Mouse (Mus musculus) neural tube, embryonic 13.5 days (tissue): ENCODE measurements around the gene Sptan1. TPM values are rescaled to one million over a fixed set of nuclear protein-coding genes. Genes with fewer than 3 reads are reported as not detected.

ENCODE experiments used
- ATAC-seq: fragments of 200-750 bp; cut with Nextera tagmentation; 2 replicates; pipeline ENCODE4 v1.8.0; 2017; ENCODE audit warnings: low read depth, mild to moderate bottlenecking, moderate TSS enrichment, moderate library complexity
- H3K27ac ChIP-seq: fragments of 300-500 bp; sonication (generic); replicated peaks from 2 replicates; pipeline ENCODE4 v1.5.1; 2015; ENCODE audit warnings: moderate library complexity, mild to moderate bottlenecking, inconsistent platforms
- H3K27me3 ChIP-seq: fragments of 300-500 bp; sonication (generic); 2 replicates; pipeline ENCODE4 v1.6.1; 2015; ENCODE audit warnings: mild to moderate bottlenecking, inconsistent platforms
- H3K36me3 ChIP-seq: fragments of 300-500 bp; sonication (generic); 2 replicates; pipeline ENCODE4 v1.6.1; 2015; ENCODE audit warnings: mild to moderate bottlenecking, inconsistent platforms
- H3K4me1 ChIP-seq: fragments of 300-500 bp; sonication (generic); replicated peaks from 2 replicates; pipeline ENCODE4 v1.6.1; 2015; ENCODE audit warnings: inconsistent platforms
- H3K4me2 ChIP-seq: fragments of 300-500 bp; sonication (generic); 2 replicates; pipeline ENCODE4 v1.6.1; 2015; ENCODE audit warnings: inconsistent platforms, mild to moderate bottlenecking, moderate library complexity
- H3K4me3 ChIP-seq: fragments of 300-500 bp; sonication (generic); 2 replicates; pipeline ENCODE4 v1.5.1; 2015; ENCODE audit warnings: mild to moderate bottlenecking, inconsistent platforms
- H3K9ac ChIP-seq: fragments of 300-500 bp; sonication (generic); 2 replicates; pipeline ENCODE4 v1.6.1; 2015; ENCODE audit warnings: moderate library complexity, mild to moderate bottlenecking, inconsistent platforms
- H3K9me3 ChIP-seq: fragments of 300-500 bp; sonication (generic); 2 replicates; pipeline ENCODE4 v1.6.1; 2016; ENCODE audit warnings: inconsistent platforms
- WGBS: fragments of 180-500 bp; shearing (Covaris S2); methylation state at CpG from one replicate; pipeline ENCODE4 v1.1.7; 2015; 5-methylcytosine and 5-hydroxymethylcytosine counted together
- polyA plus RNA-seq: library from polyadenylated mRNA; unstranded; fragments of >200 nt; fragmentation: Nextera tagmentation; extraction: Ambion mirVana; gene quantifications from 2 replicates; pipeline ENCODE4 v1.2.1, GENCODE M21; 2015

The Sptan1 gene
- polyA plus RNA-seq, 1 experiment from 2014 or later = 209 TPM

GRCm38 (mm10) chr2:30014326-30014966 is 49.1 kb downstream of the Sptan1 start:
- H3K27me3 ChIP-seq = no peaks in the 10 kb centered on the region
- no peak overlapping the region for H3K4me2 ChIP-seq
- ATAC-seq = no peak
- 91% methylated on average over 11 of the region's 11 CpGs for WGBS
- H3K4me3 ChIP-seq = no peak overlapping the region
- peaks cover 98% of the 10 kb centered on the region for H3K36me3 ChIP-seq
- H3K27ac ChIP-seq = no peak overlapping the region
- H3K9ac ChIP-seq = no peak overlapping the region
- no peaks in the 10 kb centered on the region for H3K9me3 ChIP-seq
- no peaks in the 10 kb centered on the region for H3K4me1 ChIP-seq

DNA sequence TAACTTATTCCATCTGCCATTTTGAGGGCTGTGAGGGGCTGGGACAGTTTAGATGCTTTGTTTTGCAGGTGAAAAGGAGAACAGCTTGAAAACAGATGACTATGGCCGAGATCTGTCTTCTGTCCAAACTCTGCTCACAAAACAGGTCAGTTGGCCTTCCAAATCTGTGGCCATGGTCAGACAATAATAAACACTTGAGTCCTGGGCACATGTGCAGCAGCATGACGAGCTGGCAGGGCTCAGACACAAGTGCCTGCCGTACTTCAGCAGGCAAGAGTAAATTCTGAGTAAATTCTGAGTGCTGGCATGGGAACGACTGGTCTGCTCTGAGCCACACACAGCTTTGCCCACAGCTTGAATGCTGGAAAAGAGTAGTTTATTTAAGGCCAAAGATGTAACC is 60.1 kb downstream of the Sptan1 start:
- 88% methylated on average over 4 of the region's 4 CpGs for WGBS
- ATAC-seq = no peak

DNA sequence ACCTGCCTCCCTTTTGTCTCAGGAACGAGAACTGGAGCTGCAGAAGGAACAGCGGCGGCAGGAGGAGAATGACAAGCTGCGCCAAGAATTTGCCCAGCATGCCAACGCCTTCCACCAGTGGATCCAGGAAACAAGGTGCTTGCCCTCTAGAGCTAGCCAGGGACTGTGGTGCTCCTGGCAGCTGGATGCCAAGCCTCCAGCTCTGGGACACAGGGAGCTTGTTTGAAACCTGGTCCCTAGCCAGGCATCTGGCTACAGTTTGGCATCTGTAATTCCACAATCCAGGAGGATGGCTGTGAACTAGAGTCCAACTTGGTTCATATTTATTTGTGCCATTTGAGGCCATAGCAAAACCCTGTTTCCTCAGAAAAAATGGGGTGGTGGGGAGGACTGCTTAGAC is 61.6 kb downstream of the Sptan1 start:
- H3K27ac ChIP-seq = no peak overlapping the region
- H3K36me3 ChIP-seq = peaks cover 100% of the 10 kb centered on the region
- ATAC-seq = no peak
- H3K9me3 ChIP-seq = no peaks in the 10 kb centered on the region
- WGBS = 96% methylated on average over 5 of the region's 5 CpGs
- H3K4me2 ChIP-seq = no peak overlapping the region
- H3K9ac ChIP-seq = no peak overlapping the region
- H3K4me1 ChIP-seq = no peaks in the 10 kb centered on the region
- H3K27me3 ChIP-seq = no peaks in the 10 kb centered on the region
- no peak overlapping the region for H3K4me3 ChIP-seq

More for the DNA sequence above, 60.1 kb downstream of the Sptan1 start:
- peaks cover 100% of the 10 kb centered on the region for H3K36me3 ChIP-seq
- H3K27me3 ChIP-seq = no peaks in the 10 kb centered on the region
- H3K27ac ChIP-seq = no peak overlapping the region
- no peak overlapping the region for H3K4me2 ChIP-seq
- H3K4me3 ChIP-seq = no peak overlapping the region
- H3K4me1 ChIP-seq = no peaks in the 10 kb centered on the region
- no peak overlapping the region for H3K9ac ChIP-seq
- no peaks in the 10 kb centered on the region for H3K9me3 ChIP-seq

GRCm38 (mm10) chr2:30032244-30032846 is 67.0 kb downstream of the Sptan1 start:
- Histone ChIP-seq H3K27me3 (no peaks in the 10 kb centered on the region), H3K9me3 (no peaks in the 10 kb centered on the region), H3K36me3 (peaks cover 89% of the 10 kb centered on the region), H3K4me3 (no peak overlapping the region), H3K4me1 (no peaks in the 10 kb centered on the region), H3K4me2 (no peak overlapping the region), H3K27ac (no peak overlapping the region), H3K9ac (no peak overlapping the region)
- WGBS = 65% methylated on average over 11 of the region's 11 CpGs
- ATAC-seq = no peak; the same call in 1 of the 2 replicates

- Histone ChIP-seq H3K4me3 (no peak overlapping the region), H3K9me3 (no peaks in the 10 kb centered on the region), H3K9ac (no peak overlapping the region), H3K36me3 (peaks cover 89% of the 10 kb centered on the region), H3K27ac (0 out of 2 replicates have a peak overlapping the region, but pooled peaks have one; percentile 9), H3K4me2 (no peak overlapping the region), H3K4me1 (no peaks in the 10 kb centered on the region), H3K27me3 (no peaks in the 10 kb centered on the region)
- no peak for ATAC-seq
- 79% methylated on average over 6 of the region's 6 CpGs for WGBS
Measured at GRCm38 (mm10) chr2:30032957-30033356, 67.6 kb downstream of the Sptan1 start.

DNA sequence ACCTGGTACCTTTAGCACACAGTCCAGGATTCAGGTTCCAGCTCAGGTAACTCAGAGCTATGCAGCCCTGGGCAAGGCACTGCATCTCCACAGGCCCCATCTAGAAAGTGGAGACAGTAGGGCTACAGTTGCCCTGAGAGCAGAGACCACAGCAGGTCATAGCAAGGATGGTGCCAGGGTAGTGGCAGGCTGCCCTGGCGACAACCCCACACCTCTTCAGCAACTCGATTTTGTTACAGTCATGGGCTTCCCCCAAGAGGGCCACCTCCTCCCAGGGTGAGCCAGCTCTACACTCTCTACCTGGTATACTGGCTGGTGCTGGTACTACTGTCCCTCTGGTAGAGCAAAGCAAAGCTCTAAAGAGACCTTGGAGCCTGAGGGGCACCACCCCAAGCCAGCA is 72.4 kb downstream of the Sptan1 start:
- Histone ChIP-seq H3K36me3 (peaks cover 46% of the 10 kb centered on the region), H3K27ac (no peak overlapping the region), H3K4me2 (no peak overlapping the region), H3K9ac (no peak overlapping the region), H3K9me3 (no peaks in the 10 kb centered on the region), H3K4me3 (no peak overlapping the region), H3K27me3 (no peaks in the 10 kb centered on the region), H3K4me1 (no peaks in the 10 kb centered on the region)
- ATAC-seq = no peak
- WGBS = 94% methylated on average over 2 of the region's 2 CpGs

- WGBS = 94% methylated on average over 10 of the region's 10 CpGs
- no peak overlapping the region for H3K4me2 ChIP-seq
- H3K4me1 ChIP-seq = no peaks in the 10 kb centered on the region
- no peak overlapping the region for H3K4me3 ChIP-seq
- peaks cover 40% of the 10 kb centered on the region for H3K36me3 ChIP-seq
- no peaks in the 10 kb centered on the region for H3K9me3 ChIP-seq
- H3K27ac ChIP-seq = no peak overlapping the region
- H3K27me3 ChIP-seq = no peaks in the 10 kb centered on the region
- no peak overlapping the region for H3K9ac ChIP-seq
- ATAC-seq = no peak
Measured at GRCm38 (mm10) chr2:30038370-30038769, 73.0 kb downstream of the Sptan1 start.

GRCm38 (mm10) chr2:30039687-30040086 is 74.3 kb downstream of the Sptan1 start:
- Histone ChIP-seq H3K9ac (no peak overlapping the region), H3K4me2 (no peak overlapping the region), H3K27me3 (no peaks in the 10 kb centered on the region), H3K4me1 (no peaks in the 10 kb centered on the region), H3K27ac (no peak overlapping the region), H3K9me3 (no peaks in the 10 kb centered on the region), H3K4me3 (no peak overlapping the region), H3K36me3 (peaks cover 29% of the 10 kb centered on the region)
- no peak for ATAC-seq

GRCm38 (mm10) chr2:30042445-30042844 is 77.1 kb downstream of the Sptan1 start:
- H3K4me1 ChIP-seq = peaks cover 4% of the 10 kb centered on the region
- no peak overlapping the region for H3K4me2 ChIP-seq
- H3K9ac ChIP-seq = no peak overlapping the region
- 5% methylated on average over 4 of the region's 4 CpGs for WGBS
- H3K36me3 ChIP-seq = peaks cover 22% of the 10 kb centered on the region
- no peaks in the 10 kb centered on the region for H3K9me3 ChIP-seq
- no peak overlapping the region for H3K27ac ChIP-seq
- ATAC-seq = peak; percentile 40; the same call in 1 of the 2 replicates
- H3K4me3 ChIP-seq = no peak overlapping the region
- H3K27me3 ChIP-seq = no peaks in the 10 kb centered on the region

GRCm38 (mm10) chr2:30044550-30044949 is 79.2 kb downstream of the Sptan1 start:
- Histone ChIP-seq H3K4me1 (peaks cover 13% of the 10 kb centered on the region), H3K9ac (no peak overlapping the region), H3K36me3 (peaks cover 12% of the 10 kb centered on the region), H3K9me3 (no peaks in the 10 kb centered on the region), H3K4me3 (no peak overlapping the region), H3K27me3 (no peaks in the 10 kb centered on the region), H3K4me2 (no peak overlapping the region), H3K27ac (no peak overlapping the region)
- no peak for ATAC-seq
- WGBS = 90% methylated on average over 5 of the region's 5 CpGs

- peaks cover 13% of the 10 kb centered on the region for H3K4me1 ChIP-seq
- H3K9me3 ChIP-seq = no peaks in the 10 kb centered on the region
- H3K27me3 ChIP-seq = no peaks in the 10 kb centered on the region
- H3K4me2 ChIP-seq = no peak overlapping the region
- 97% methylated on average over 6 of the region's 6 CpGs for WGBS
- no peak overlapping the region for H3K4me3 ChIP-seq
- no peak overlapping the region for H3K27ac ChIP-seq
- H3K9ac ChIP-seq = no peak overlapping the region
- peaks cover 12% of the 10 kb centered on the region for H3K36me3 ChIP-seq
- no peak for ATAC-seq
Measured at GRCm38 (mm10) chr2:30047127-30047526, 81.8 kb downstream of the Sptan1 start.

DNA sequence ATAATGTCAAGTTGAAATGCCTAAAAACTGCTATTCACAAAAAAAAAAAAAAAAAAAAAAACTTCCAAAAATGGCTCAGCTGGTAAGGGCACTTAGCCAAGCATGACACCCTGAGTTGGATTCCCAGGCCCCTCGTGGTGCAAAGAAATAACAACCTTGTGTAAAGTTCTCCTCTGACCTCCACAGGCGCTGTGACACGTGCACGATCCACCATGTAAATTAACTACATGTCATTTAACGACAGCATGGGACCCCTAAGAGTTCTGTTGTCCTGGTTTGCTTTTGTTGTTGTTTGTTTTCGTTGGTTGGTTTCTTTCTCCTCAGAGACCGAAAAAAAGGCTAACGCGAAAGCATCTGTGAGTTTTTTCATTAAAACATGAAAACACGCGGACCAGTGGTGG is 82.7 kb downstream of the Sptan1 start:
- Histone ChIP-seq H3K4me1 (peaks cover 13% of the 10 kb centered on the region), H3K27ac (peak overlapping the region; percentile 94), H3K27me3 (no peaks in the 10 kb centered on the region), H3K4me2 (peak overlapping the region; percentile 54), H3K9me3 (no peaks in the 10 kb centered on the region), H3K36me3 (peaks cover 12% of the 10 kb centered on the region), H3K4me3 (peak overlapping the region; percentile 60), H3K9ac (peak overlapping the region; percentile 76)
- ATAC-seq = no peak
- WGBS = 54% methylated on average over 11 of the region's 11 CpGs
